Mouse (Mus musculus): ENCODE measurements around the gene Mgat5.
A peak's percentile ranks its signal among the peaks of the same experiment; 100 is the strongest.

Mgat5 gene

DNA sequence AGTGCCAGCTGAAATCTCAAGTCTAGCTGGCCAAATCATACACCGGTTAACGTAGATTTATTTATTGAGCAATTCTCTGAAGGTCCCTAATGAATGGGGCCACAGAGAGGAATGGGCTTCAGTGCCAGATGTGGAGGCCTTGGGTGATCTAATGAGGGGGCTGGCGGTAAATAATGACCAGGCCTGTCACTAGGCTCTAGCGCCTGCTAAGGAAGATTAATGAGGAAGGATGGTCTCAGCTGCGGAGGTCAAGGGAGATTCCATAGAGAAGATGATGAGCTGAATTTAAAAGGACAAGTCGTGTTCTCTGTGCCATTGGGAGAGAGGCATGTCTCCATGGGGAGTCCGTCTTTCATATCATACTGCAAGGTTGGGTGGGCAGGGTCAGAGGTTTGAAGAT is 178.3 kb downstream of the Mgat5 start:
- peak; percentile 37 for DNase-seq (ENCODE audit: low spot score)

- DNase-seq (ENCODE audit: low spot score), result no peak
These were observed 182.4 kb downstream of the Mgat5 start for GRCm38 (mm10) chr1:127387226-127387625.

DNA sequence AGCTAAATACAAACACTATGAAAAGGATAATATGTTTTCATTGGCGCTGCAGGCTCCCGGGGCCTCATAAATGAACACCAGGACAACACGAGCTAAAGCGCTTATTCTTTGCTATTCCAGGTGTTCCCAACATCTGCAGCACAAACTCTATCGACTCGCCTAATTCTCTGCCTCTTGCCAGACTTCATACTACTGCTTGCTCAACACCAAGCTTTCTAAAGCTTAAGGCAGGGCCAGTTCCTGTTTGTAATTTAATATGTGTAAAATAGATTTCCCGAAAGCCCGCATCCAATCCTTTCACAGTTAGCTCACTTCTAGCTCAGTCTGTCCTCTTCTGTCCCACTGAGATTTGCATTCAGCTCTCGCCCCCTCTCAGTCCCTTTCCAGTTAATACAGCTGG is 182.8 kb downstream of the Mgat5 start:
- DNase-seq (ENCODE audit: low spot score), result no peak

DNA sequence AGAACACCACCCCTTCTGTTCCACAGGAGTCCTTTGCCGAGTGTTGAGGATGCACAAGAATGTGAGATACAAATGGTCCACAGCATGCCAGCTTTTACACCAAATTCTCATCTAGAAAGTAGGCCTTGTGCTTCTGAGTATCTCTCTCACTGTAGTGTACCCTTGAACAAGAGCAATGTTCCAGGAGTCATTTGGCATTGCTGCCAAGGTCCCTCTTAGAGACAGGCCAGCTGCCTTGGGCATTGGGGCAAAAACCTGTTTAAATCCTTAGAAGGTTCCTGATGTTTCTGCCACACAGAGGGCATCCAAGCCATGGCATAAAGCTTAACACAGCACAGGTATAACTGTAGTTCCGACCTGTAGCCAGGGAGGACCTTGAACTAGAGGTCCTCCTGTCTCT is 189.9 kb downstream of the Mgat5 start:
- DNase-seq (ENCODE audit: low spot score), result no peak

GRCm38 (mm10) chr1:127395724-127396123 is 190.9 kb downstream of the Mgat5 start:
- DNase-seq (ENCODE audit: low spot score), result no peak

DNA sequence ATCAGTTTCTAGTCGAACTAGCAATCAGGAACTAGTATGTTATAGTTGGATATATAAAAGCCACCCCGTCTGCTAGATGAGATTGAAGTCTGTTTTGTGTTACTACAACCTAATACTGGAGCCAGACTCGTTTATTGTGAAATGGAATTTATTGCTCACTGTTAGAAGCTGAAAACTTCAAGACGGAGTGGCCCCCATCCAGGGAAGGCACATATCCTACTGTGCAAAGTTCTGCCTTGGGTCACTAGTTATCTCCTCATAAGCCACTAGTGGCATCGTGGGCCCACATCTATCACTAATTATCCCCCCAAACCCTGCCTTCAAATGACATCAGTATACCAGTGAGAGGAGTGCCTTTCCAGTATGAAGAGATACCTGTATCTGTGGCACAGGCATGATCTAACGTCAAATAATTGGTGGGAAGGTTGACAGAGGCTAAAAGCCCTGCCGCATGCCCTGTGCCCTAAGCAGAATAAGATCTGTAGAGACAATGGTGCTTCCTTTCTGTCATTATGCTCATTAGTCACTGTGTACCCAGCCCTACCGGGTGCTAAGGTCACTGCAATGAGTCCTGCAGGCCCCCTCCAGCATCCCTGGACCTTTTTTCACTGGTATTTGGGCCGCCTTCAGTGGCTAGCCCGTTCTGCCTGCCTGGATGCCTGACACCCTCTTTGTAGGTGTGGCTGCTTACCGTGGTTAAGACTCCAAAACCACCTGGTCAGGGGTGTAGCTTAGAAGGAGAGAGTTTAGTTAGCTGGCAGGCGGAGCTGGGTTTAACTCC is 191.9 kb downstream of the Mgat5 start:
- DNase-seq (ENCODE audit: low spot score), result no peak

DNA sequence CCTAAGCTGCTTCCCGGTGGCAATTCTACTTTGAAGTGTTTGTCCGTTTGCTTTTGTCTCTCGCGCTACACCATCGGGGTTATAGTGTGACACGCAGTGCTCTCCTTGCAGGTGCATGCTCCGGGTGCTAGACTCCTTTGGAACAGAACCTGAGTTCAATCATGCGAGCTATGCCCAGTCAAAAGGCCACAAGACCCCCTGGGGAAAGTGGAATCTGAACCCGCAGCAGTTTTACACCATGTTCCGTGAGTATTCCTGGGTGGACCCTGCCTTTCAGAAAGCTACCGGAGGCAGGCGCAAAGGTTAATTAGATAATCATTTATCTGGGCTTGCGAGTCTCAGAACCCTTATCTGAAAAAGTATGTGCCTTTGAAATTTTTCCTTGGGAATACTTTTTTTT is 192.6 kb downstream of the Mgat5 start:
- DNase-seq (ENCODE audit: low spot score), result no peak

GRCm38 (mm10) chr1:127398186-127398585 is 193.4 kb downstream of the Mgat5 start:
- no peak for DNase-seq (ENCODE audit: low spot score)

- DNase-seq (ENCODE audit: low spot score), result no peak
These were observed 195.4 kb downstream of the Mgat5 start for GRCm38 (mm10) chr1:127400198-127400597.

GRCm38 (mm10) chr1:127400666-127401065 is 195.9 kb downstream of the Mgat5 start:
- DNase-seq (ENCODE audit: low spot score), result peak; percentile 45

- no peak for DNase-seq (ENCODE audit: low spot score)
These were observed 199.8 kb downstream of the Mgat5 start for GRCm38 (mm10) chr1:127404655-127405054.

GRCm38 (mm10) chr1:127408957-127409423 is 204.2 kb downstream of the Mgat5 start:
- DNase-seq (ENCODE audit: low spot score), result no peak

DNA sequence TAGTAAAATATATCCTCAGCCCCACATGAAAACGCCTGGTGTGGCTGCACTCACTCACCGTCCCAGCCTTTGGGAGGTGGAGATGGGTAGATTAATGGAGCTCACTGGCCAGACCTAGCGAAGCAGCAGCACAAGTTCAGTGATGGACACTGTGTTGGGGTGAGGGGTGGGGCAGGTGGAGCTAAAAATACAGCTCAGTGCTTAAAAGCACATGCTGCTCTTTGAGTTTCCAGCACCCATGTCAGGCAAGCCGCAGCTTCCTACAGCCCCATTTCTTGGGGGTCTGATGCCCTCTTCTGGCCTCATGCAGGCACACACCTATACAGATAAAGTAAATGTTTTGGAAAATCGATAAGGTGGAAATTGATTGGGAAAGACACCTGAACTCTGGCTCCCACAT is 204.7 kb downstream of the Mgat5 start:
- peak; percentile 64 for DNase-seq (ENCODE audit: low spot score)

GRCm38 (mm10) chr1:127414500-127414899 is 209.7 kb downstream of the Mgat5 start:
- DNase-seq (ENCODE audit: low spot score), result no peak

DNA sequence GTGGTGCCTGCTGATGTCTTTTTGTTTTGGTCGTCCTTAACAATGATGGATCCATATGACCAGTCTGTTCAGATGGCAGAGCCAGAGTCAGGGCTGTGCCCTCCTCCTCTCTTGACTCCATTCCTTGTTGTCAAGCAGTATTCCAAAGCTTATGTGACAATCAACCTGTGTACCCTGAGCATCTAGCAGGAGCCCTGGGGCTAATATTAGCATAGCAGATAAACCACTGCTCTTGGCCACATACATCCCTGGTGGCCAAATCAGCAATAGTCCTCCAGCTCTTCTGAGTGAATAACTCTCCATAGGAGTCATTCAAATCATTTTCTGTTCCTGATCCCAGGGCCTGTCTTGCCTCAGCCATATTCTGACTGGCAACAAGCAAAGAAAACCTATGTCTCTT is 211.1 kb downstream of the Mgat5 start:
- DNase-seq (ENCODE audit: low spot score), result no peak

DNA sequence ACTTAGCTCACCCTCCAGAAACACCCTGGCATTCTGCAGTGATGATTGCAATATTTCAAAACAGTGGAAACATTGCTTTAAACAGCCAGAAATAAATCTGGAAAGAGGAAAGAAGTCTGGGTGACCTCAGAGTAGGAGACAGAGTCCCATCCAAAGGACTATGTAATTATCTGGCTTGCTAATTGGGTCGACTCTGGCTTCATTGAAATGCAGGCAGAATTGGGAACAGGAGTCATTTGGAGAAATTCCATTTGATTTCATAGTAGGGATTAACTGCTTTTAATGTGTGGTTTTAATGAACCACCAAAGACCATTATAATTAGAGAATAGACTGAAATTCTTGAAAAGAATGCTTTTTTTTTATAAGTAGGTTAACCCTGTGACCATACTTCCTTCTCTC is 212.2 kb downstream of the Mgat5 start:
- DNase-seq (ENCODE audit: low spot score), result no peak

DNA sequence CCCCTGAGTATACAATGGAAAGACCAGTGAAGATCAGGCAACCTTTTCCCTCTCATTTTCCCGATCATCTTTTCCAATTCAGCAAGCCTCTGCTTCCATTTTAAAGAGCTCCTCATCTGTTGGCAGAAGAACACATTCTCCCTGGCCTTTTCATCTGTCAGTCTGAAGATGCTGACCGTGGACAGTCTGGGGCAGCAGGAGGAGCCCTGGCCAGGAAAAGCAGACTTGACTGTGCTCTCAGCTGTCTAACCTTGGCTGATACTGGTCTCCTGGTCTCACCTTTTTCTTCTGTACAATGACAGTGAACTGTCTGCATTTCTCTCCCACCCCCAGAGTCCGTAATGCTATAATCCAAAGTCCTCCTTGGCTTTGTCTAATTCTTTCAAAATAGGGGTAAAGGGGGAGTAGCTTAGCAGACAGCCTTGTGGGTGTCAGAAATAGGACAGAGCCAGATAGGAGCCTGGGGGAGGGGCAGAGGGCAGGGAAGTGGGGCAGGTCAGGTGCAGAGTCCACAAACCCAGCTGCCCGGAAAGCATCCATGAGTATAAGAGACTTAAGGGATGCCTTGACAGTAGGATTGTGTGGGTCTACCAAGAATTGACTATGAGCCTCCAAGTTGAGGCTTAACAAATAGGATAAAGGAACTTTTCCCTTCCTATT is 214.2 kb downstream of the Mgat5 start:
- DNase-seq (ENCODE audit: low spot score), result no peak

- peak; percentile 23 for DNase-seq (ENCODE audit: low spot score)
These were observed 214.8 kb downstream of the Mgat5 start for GRCm38 (mm10) chr1:127419581-127419980.

DNA sequence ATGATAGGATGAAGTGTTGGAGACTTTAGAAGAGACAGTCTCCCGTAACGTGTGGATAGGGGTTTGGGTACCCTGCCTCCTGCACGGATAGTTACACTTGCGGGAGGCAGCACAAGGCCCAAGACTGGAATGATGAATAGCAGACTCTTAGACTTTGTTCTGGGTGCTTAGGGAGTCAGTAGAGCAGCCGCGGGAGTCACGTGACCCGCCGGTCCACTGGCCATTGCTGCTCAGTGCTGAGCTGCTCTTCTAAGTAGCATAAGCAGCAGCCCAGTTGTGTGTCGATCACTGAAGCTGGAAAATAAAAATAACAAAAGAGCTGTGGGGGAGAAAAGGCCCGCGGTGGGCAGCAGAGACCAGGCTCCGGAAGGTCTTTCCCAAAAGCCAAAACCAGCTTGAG is 215.6 kb downstream of the Mgat5 start:
- DNase-seq (ENCODE audit: low spot score), result peak; percentile 24

- no peak for DNase-seq (ENCODE audit: low spot score)
These were observed 216.0 kb downstream of the Mgat5 start for GRCm38 (mm10) chr1:127420795-127421194.

DNA sequence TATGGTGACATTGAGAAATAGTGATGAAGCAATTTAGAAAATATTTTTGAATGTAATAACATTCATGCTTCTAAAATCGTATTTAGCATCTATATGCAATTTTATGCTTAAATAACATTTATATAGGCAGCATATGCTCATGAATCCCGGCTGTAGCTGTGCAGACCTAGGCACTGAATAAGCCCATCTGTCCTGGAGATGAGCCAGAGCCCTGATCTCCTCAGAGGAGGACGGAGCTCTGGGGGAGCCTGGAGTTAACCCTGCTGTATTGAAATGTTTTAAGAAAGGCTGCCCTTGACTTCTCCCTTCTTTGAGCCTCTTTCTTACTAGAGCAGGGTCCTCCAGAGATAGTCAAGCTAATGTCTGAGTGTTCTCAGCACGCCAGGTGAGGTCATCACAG is 217.8 kb downstream of the Mgat5 start:
- no peak for DNase-seq (ENCODE audit: low spot score)

DNA sequence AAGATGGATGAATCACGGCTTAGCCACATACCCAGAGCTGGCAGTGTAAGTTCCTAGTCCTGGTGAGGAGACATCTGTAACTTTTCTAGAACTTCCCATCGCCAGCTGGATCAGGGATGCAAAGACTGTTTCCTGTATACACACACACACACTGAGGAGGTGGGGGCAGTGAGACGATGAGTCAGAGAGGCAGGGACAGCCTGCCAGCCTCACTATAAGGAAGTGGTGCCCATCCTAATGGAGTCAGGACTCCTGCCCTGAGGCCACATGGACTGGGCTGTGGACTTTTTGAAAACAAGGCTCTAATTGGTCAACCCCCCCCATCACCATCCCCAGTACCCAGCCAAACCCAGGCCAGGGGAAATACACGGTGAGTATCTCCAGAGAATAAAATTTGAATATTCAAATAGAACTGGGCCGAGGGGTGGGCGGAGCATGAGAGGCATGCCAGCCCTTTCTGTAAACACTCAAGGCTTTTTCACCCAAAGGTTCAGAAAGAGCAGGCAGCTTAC is 220.3 kb downstream of the Mgat5 start:
- no peak for DNase-seq (ENCODE audit: low spot score)

DNA sequence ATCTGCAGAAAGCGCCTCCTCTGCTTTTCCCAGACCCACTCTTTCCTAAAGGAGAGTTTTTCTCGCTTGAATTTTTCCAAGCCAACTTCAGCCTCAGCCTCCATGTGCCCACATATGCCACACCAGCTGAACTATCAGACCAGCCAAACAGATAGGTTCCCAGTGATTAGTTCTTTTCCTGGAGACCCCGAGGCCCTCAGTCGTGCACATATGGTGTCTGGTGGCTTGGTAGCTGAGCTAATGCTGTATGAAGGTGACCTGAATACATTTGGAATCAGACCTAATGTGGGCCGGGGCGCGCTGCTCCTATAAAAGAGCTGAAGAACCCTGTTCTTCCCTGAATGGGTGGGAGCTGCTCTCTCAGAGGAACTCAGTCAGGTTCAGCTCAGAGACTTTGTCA is 225.5 kb downstream of the Mgat5 start:
- DNase-seq (ENCODE audit: low spot score), result no peak

Data from embryo, embryonic 10 days (tissue).